Mouse (Mus musculus): ENCODE measurements around the gene Blm. TPM values are rescaled to one million over a fixed set of nuclear protein-coding genes. Genes with fewer than 3 reads are reported as not detected.

The Blm gene
- polyA plus RNA-seq, 1 experiment from 2014 or later = 7.4 TPM

GRCm38 (mm10) chr7:80426363-80426762 lies 108.6 kb downstream of the Blm start:
- no peaks in the 10 kb centered on the region for H3K9me3 ChIP-seq (replicated peaks)
- no peak overlapping the region for H3K27ac ChIP-seq (replicated peaks)
- no peak overlapping the region for H3K4me2 ChIP-seq
- no peaks in the 10 kb centered on the region for H3K27me3 ChIP-seq (replicated peaks)
- 72% methylated on average over 7 of the region's 7 CpGs for WGBS
- no peak overlapping the region for H3K4me3 ChIP-seq (replicated peaks)
- no peak overlapping the region for H3K9ac ChIP-seq (replicated peaks)
- no peaks in the 10 kb centered on the region for H3K36me3 ChIP-seq
- H3K4me1 ChIP-seq = peaks cover 4% of the 10 kb centered on the region; the same call in 1 of the 2 replicates
- ATAC-seq (ENCODE audit: low FRiP score) = no peak

GRCm38 (mm10) chr7:80424722-80425121 lies 110.2 kb downstream of the Blm start:
- Histone ChIP-seq H3K4me1 (peaks cover 4% of the 10 kb centered on the region; the same call in 1 of the 2 replicates), H3K4me2 (no peak overlapping the region), H3K27me3 (replicated peaks) (no peaks in the 10 kb centered on the region), H3K27ac (replicated peaks) (no peak overlapping the region), H3K36me3 (no peaks in the 10 kb centered on the region), H3K4me3 (replicated peaks) (no peak overlapping the region), H3K9ac (replicated peaks) (no peak overlapping the region), H3K9me3 (replicated peaks) (no peaks in the 10 kb centered on the region)
- 76% methylated on average over 6 of the region's 6 CpGs for WGBS
- no peak for ATAC-seq (ENCODE audit: low FRiP score)

- no peak for ATAC-seq (ENCODE audit: low FRiP score)
- H3K4me2 ChIP-seq = peak overlapping the region; percentile 34
- 0 out of 2 replicates have a peak overlapping the region, but pooled peaks have one; percentile 20 for H3K9ac ChIP-seq (replicated peaks)
- no peaks in the 10 kb centered on the region for H3K27me3 ChIP-seq (replicated peaks)
- H3K9me3 ChIP-seq (replicated peaks) = no peaks in the 10 kb centered on the region
- no peak overlapping the region for H3K4me3 ChIP-seq (replicated peaks)
- no peak overlapping the region for H3K27ac ChIP-seq (replicated peaks)
- 34% methylated on average over 20 of the region's 20 CpGs for WGBS
- no peaks in the 10 kb centered on the region for H3K36me3 ChIP-seq
- H3K4me1 ChIP-seq = peaks cover 4% of the 10 kb centered on the region; the same call in 1 of the 2 replicates
Observed at GRCm38 (mm10) chr7:80422759-80423480, 112.0 kb downstream of the Blm start.

- Histone ChIP-seq H3K9ac (replicated peaks) (no peak overlapping the region), H3K4me3 (replicated peaks) (no peak overlapping the region), H3K4me2 (no peak overlapping the region), H3K27me3 (replicated peaks) (no peaks in the 10 kb centered on the region), H3K4me1 (peaks cover 4% of the 10 kb centered on the region; the same call in 1 of the 2 replicates), H3K36me3 (no peaks in the 10 kb centered on the region), H3K9me3 (replicated peaks) (no peaks in the 10 kb centered on the region), H3K27ac (replicated peaks) (no peak overlapping the region)
- WGBS = 89% methylated on average over 6 of the region's 6 CpGs
- ATAC-seq (ENCODE audit: low FRiP score) = no peak
Observed at GRCm38 (mm10) chr7:80421576-80421975, 113.3 kb downstream of the Blm start.

- 76% methylated on average over 4 of the region's 4 CpGs for WGBS
- Histone ChIP-seq H3K9ac (replicated peaks) (no peak overlapping the region), H3K9me3 (replicated peaks) (no peaks in the 10 kb centered on the region), H3K4me2 (no peak overlapping the region), H3K27me3 (replicated peaks) (no peaks in the 10 kb centered on the region), H3K36me3 (no peaks in the 10 kb centered on the region), H3K4me3 (replicated peaks) (no peak overlapping the region), H3K4me1 (peaks cover 4% of the 10 kb centered on the region; the same call in 1 of the 2 replicates), H3K27ac (replicated peaks) (no peak overlapping the region)
- no peak for ATAC-seq (ENCODE audit: low FRiP score)
Observed at GRCm38 (mm10) chr7:80420586-80420985, 114.3 kb downstream of the Blm start.

GRCm38 (mm10) chr7:80419278-80419677 lies 115.6 kb downstream of the Blm start:
- Histone ChIP-seq H3K36me3 (no peaks in the 10 kb centered on the region), H3K4me2 (no peak overlapping the region), H3K4me1 (peaks cover 4% of the 10 kb centered on the region; the same call in 1 of the 2 replicates), H3K27me3 (replicated peaks) (no peaks in the 10 kb centered on the region), H3K4me3 (replicated peaks) (no peak overlapping the region), H3K9ac (replicated peaks) (no peak overlapping the region), H3K27ac (replicated peaks) (no peak overlapping the region), H3K9me3 (replicated peaks) (no peaks in the 10 kb centered on the region)
- WGBS = 72% methylated on average over 3 of the region's 3 CpGs
- no peak for ATAC-seq (ENCODE audit: low FRiP score)

GRCm38 (mm10) chr7:80418036-80418435 lies 116.9 kb downstream of the Blm start:
- Histone ChIP-seq H3K4me3 (replicated peaks) (no peak overlapping the region), H3K4me1 (peaks cover 1% of the 10 kb centered on the region; the same call in 1 of the 2 replicates), H3K9me3 (replicated peaks) (no peaks in the 10 kb centered on the region), H3K27ac (replicated peaks) (no peak overlapping the region), H3K36me3 (no peaks in the 10 kb centered on the region), H3K4me2 (no peak overlapping the region), H3K27me3 (replicated peaks) (no peaks in the 10 kb centered on the region), H3K9ac (replicated peaks) (no peak overlapping the region)
- ATAC-seq (ENCODE audit: low FRiP score) = no peak
- WGBS = 83% methylated on average over 3 of the region's 3 CpGs

- no peak overlapping the region for H3K4me2 ChIP-seq
- H3K4me3 ChIP-seq (replicated peaks) = no peak overlapping the region
- no peaks in the 10 kb centered on the region for H3K36me3 ChIP-seq
- no peaks in the 10 kb centered on the region for H3K27me3 ChIP-seq (replicated peaks)
- H3K4me1 ChIP-seq = no peaks in the 10 kb centered on the region
- H3K9ac ChIP-seq (replicated peaks) = no peak overlapping the region
- no peak for ATAC-seq (ENCODE audit: low FRiP score)
- no peaks in the 10 kb centered on the region for H3K9me3 ChIP-seq (replicated peaks)
- no peak overlapping the region for H3K27ac ChIP-seq (replicated peaks)
Observed at GRCm38 (mm10) chr7:80417601-80418000, 117.3 kb downstream of the Blm start.

GRCm38 (mm10) chr7:80416969-80417368 lies 118.0 kb downstream of the Blm start:
- H3K9me3 ChIP-seq (replicated peaks) = no peaks in the 10 kb centered on the region
- 95% methylated on average over 7 of the region's 7 CpGs for WGBS

GRCm38 (mm10) chr7:80414303-80414855 lies 120.5 kb downstream of the Blm start:
- Histone ChIP-seq H3K9me3 (replicated peaks) (no peaks in the 10 kb centered on the region), H3K27ac (replicated peaks) (no peak overlapping the region), H3K4me1 (no peaks in the 10 kb centered on the region), H3K4me2 (no peak overlapping the region), H3K9ac (replicated peaks) (no peak overlapping the region), H3K4me3 (replicated peaks) (no peak overlapping the region), H3K36me3 (no peaks in the 10 kb centered on the region), H3K27me3 (replicated peaks) (no peaks in the 10 kb centered on the region)
- WGBS = 86% methylated on average over 7 of the region's 7 CpGs
- no peak for ATAC-seq (ENCODE audit: low FRiP score)

More at GRCm38 (mm10) chr7:80416969-80417368, 118.0 kb downstream of the Blm start:
- Histone ChIP-seq H3K4me1 (no peaks in the 10 kb centered on the region), H3K27ac (replicated peaks) (no peak overlapping the region), H3K9ac (replicated peaks) (no peak overlapping the region), H3K27me3 (replicated peaks) (no peaks in the 10 kb centered on the region), H3K4me2 (no peak overlapping the region), H3K4me3 (replicated peaks) (no peak overlapping the region), H3K36me3 (no peaks in the 10 kb centered on the region)
- ATAC-seq (ENCODE audit: low FRiP score) = no peak

- Histone ChIP-seq H3K9ac (replicated peaks) (no peak overlapping the region), H3K9me3 (replicated peaks) (no peaks in the 10 kb centered on the region), H3K36me3 (no peaks in the 10 kb centered on the region), H3K27me3 (replicated peaks) (no peaks in the 10 kb centered on the region), H3K4me1 (no peaks in the 10 kb centered on the region), H3K4me3 (replicated peaks) (no peak overlapping the region), H3K27ac (replicated peaks) (no peak overlapping the region), H3K4me2 (no peak overlapping the region)
- ATAC-seq (ENCODE audit: low FRiP score) = no peak
- WGBS = 76% methylated on average over 9 of the region's 9 CpGs
Observed at GRCm38 (mm10) chr7:80413512-80414302, 121.2 kb downstream of the Blm start.
